Mouse (Mus musculus) granulocyte monocyte progenitor cell, adult 5-6 weeks (primary cell): ENCODE data around the gene Gm4631. TPM values are rescaled to one million over a fixed set of nuclear protein-coding genes. Genes with fewer than 3 reads are reported as not detected.
"Not testable (repeated sequence)": the region's sequence is repeated elsewhere in the genome, so short reads cannot be mapped to it uniquely, and the experiment has no call there.

ENCODE experiments used
- ATAC-seq: replicated peaks from 2 replicates; pipeline ENCODE4 v1.8.0; 2016; ENCODE audit warnings: mild to moderate bottlenecking, moderate TSS enrichment, inconsistent platforms; ENCODE audit not compliant: poor library complexity, severe bottlenecking
- total RNA-seq, 2 experiments: library from RNA; stranded (forward) in 1 of 2; stranded (reverse) in 1 of 2; fragments of 200-712, 200-1000 nt in 1 of 2; fragments of >200 nt in 1 of 2; fragmentation: Nextera tagmentation in 1 of 2; gene quantifications; 2 replicates each; pipeline ENCODE4 v1.2.3; 2014 to 2017

Gm4631 gene
- total RNA-seq (2014; fragmentation: Nextera tagmentation) (24.3 and 33.5 TPM in 2 replicates), total RNA-seq (2017) (21.0 and 21.9 TPM in 2 replicates)

- not testable (repeated sequence) for ATAC-seq
These were observed at the start of gene Gm4631 for GRCm38 (mm10) chr2:175338097-175338496. Gm4631 (minus strand) TSS chr2:175338197.

DNA sequence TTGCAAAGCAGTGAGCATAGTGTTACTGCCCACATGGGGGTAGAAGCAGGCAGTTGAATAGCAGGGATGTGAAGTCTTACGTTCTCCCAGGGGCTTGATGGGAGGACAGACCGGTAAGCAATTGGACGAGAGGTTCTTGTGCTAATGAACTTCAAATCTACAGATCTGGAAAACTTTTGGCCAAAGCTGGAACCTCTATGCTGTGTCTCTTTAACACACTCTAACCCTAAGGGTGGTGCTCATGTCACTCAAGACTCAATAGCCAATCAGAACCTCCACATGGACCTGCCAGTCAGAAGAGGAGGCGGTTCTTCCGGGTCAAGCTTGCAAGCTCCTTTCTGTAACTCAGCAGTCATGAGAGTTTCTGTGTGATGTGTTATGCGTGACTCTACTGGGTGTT lies 34.1 kb upstream of the Gm4631 start, which contains the start of gene Zfp968:
Gene Zfp968, plus strand, starts transcription at position 301 of the 400 bp plus-strand sequence.
- ATAC-seq = not testable (repeated sequence)

DNA sequence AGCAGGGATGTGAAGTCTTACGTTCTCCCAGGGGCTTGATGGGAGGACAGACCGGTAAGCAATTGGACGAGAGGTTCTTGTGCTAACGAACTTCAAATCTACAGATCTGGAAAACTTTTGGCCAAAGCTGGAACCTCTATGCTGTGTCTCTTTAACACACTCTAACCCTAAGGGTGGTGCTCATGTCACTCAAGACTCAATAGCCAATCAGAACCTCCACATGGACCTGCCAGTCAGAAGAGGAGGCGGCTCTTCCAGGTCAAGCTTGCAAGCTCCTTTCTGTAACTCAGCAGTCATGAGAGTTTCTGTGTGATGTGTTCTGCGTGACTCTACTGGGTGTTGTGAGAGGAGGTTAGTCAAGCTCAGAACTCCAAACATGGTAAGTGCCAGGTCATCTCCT lies 63.2 kb downstream of the Gm4631 start, which contains the start of gene Gm14440:
Gene Gm14440, plus strand, starts transcription at position 301 of the 400 bp plus-strand sequence.
- ATAC-seq = not testable (repeated sequence)

Other genes with a start within 250 kb of the Gm4631 start
- 4.1 and 17.1 TPM in 2 replicates for gene Gm14399, start 196.2 kb downstream of the Gm4631 start, total RNA-seq (2014; fragmentation: Nextera tagmentation)
- 15.5 and 60.9 TPM in 2 replicates for gene Gm14399, start 196.2 kb downstream of the Gm4631 start, total RNA-seq (2017)
- 0.06 TPM in 1 of 2 replicates, not detected in the other for gene Gm14443, start 162.3 kb downstream of the Gm4631 start, total RNA-seq (2014; fragmentation: Nextera tagmentation)
- gene Gm14443, start 162.3 kb downstream of the Gm4631 start, total RNA-seq (2017) = 0.22 and 0.31 TPM in 2 replicates
- 7.6 and 11.2 TPM in 2 replicates for gene Gm14391, start 131.3 kb downstream of the Gm4631 start, total RNA-seq (2014; fragmentation: Nextera tagmentation)
- 12.1 and 24.7 TPM in 2 replicates for gene Gm14391, start 131.3 kb downstream of the Gm4631 start, total RNA-seq (2017)
- 14.1 and 17.3 TPM in 2 replicates for gene Gm14440, start 63.1 kb downstream of the Gm4631 start, total RNA-seq (2014; fragmentation: Nextera tagmentation)
- gene Gm14440, start 63.1 kb downstream of the Gm4631 start, total RNA-seq (2017) = 9.7 TPM in 1 of 2 replicates, not detected in the other
- gene Zfp968, start 34.2 kb upstream of the Gm4631 start, total RNA-seq (2014; fragmentation: Nextera tagmentation) = 0.24 and 13.8 TPM in 2 replicates
- gene Zfp968, start 34.2 kb upstream of the Gm4631 start, total RNA-seq (2017) = 5.2 and 20.6 TPM in 2 replicates
- gene Gm4724, start 97.6 kb upstream of the Gm4631 start, total RNA-seq (2014; fragmentation: Nextera tagmentation) = 8.3 TPM in 1 of 2 replicates, not detected in the other
- 7.0 and 24.2 TPM in 2 replicates for gene Gm4724, start 97.6 kb upstream of the Gm4631 start, total RNA-seq (2017)
- gene Zfp965, start 131.8 kb upstream of the Gm4631 start, total RNA-seq (2014; fragmentation: Nextera tagmentation) = 4.3 and 8.7 TPM in 2 replicates
- 22.3 and 23.7 TPM in 2 replicates for gene Zfp965, start 131.8 kb upstream of the Gm4631 start, total RNA-seq (2017)